Mouse (Mus musculus) bone marrow macrophage, adult 2 months (primary cell): ENCODE measurements around the gene Zxdc. TPM values are rescaled to one million over a fixed set of nuclear protein-coding genes. Genes with fewer than 3 reads are reported as not detected.
A peak's percentile ranks its signal among the peaks of the same experiment; 100 is the strongest.

ENCODE experiments used
- H3K27ac ChIP-seq: 2 replicates; pipeline ENCODE4 v1.5.1; 2012; ENCODE audit warnings: low read depth, low read length; ENCODE audit not compliant: insufficient read depth
- H3K4me1 ChIP-seq: 2 replicates; pipeline ENCODE4 v1.6.1; 2012; ENCODE audit warnings: low read length; ENCODE audit not compliant: control insufficient read depth, insufficient read depth
- H3K4me3 ChIP-seq: 2 replicates; pipeline ENCODE4 v1.5.1; 2012; ENCODE audit warnings: mild to moderate bottlenecking, low read length, moderate library complexity; ENCODE audit not compliant: insufficient read depth
- CTCF ChIP-seq: IDR thresholded peaks from 2 replicates; pipeline ENCODE4 v1.5.1; 2012; ENCODE audit warnings: low read depth, mild to moderate bottlenecking, low read length, moderate library complexity
- POLR2A ChIP-seq: IDR thresholded peaks from 2 replicates; pipeline ENCODE4 v1.6.1; 2012; ENCODE audit warnings: mild to moderate bottlenecking, low read depth, low read length, borderline replicate concordance
- polyA plus RNA-seq: library from polyadenylated mRNA; stranded (reverse); fragments of >200 nt; gene quantifications from 2 replicates; pipeline ENCODE4 v1.2.4, GENCODE M21; 2012; ENCODE audit not compliant: missing spikeins, insufficient read depth, insufficient read length

Zxdc gene
- polyA plus RNA-seq = 9.7 and 12.2 TPM in 2 replicates

GRCm38 (mm10) chr6:90368976-90369724 lies at the start of gene Zxdc:
Zxdc (plus strand) TSS chr6:90369492.
- peaks cover 15% of the 10 kb centered on the region for H3K4me1 ChIP-seq
- peak within 1 kb of the TSS; percentile 49 for H3K27ac ChIP-seq
- TF ChIP-seq POLR2A (peak; percentile 36; the same call in 1 of the 2 replicates), CTCF (no peak)
- H3K4me3 ChIP-seq = peak within 1 kb of the TSS; percentile 89

DNA sequence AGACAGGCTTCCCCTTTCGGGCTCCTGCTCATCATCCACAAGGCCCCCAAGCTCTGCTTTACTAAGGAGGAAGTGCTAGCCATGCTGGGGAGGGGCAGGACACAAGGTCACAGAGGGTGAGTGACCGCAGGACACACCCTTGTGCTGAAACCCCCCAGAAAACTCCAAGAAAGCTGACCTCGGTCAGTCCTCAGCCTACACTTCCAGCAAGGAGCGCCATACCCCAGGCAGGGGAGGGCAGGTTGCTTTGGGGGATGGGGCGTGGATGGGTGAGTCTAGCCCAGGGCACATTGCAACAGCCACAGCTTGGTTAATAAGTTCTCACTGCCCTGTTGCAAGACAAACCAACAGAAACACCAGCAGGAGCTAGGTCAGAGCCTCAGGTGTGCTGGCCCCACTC lies 48.9 kb upstream of the Zxdc start:
- no peak for TF ChIP-seq POLR2A
- H3K4me3 ChIP-seq = no peak overlapping the region
- no peaks in the 10 kb centered on the region for H3K4me1 ChIP-seq
- no peak overlapping the region for H3K27ac ChIP-seq

- Histone ChIP-seq H3K4me3 (no peak overlapping the region), H3K4me1 (no peaks in the 10 kb centered on the region), H3K27ac (no peak overlapping the region)
- TF ChIP-seq POLR2A (no peak), CTCF (no peak)
Measured at GRCm38 (mm10) chr6:90321811-90322210, 47.5 kb upstream of the Zxdc start.

- H3K4me1 ChIP-seq = no peaks in the 10 kb centered on the region
- H3K27ac ChIP-seq = no peak overlapping the region
- H3K4me3 ChIP-seq = no peak overlapping the region
- TF ChIP-seq POLR2A (no peak), CTCF (no peak)
Measured at GRCm38 (mm10) chr6:90324026-90324425, 45.3 kb upstream of the Zxdc start.

- peak overlapping the region; percentile 40 for H3K4me3 ChIP-seq
Measured at GRCm38 (mm10) chr6:90324463-90324862, 44.8 kb upstream of the Zxdc start.

DNA sequence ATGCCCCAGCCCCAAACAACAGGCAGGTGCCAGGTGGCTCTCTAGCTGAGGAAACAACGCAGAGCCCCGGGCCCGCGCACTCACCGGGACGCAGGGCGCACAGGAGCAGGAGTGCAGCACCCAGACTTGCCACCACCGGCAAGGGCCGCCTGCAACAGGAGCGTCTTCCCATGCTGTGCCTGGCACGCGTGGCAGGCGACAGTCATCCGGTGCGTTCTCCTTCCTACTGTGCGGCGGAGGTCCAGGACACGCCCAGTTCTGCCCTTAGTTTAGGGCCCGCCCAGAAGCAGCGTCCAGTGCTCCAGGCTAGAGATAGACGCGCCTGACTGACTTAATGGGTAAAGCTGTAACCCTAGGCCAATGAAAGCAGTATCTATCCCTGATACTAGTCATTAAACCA lies 44.3 kb upstream of the Zxdc start, which contains the start of gene Chst13:
TSS of gene Chst13 (minus strand) at position 195 of the 400 bp plus-strand sequence.
- TF ChIP-seq CTCF = no peak
- no peak for TF ChIP-seq POLR2A
- Histone ChIP-seq H3K27ac (no peak within 1 kb of the TSS), H3K4me1 (no peaks in the 10 kb centered on the region), H3K4me3 (peak within 1 kb of the TSS; percentile 40)

More at GRCm38 (mm10) chr6:90324463-90324862, 44.8 kb upstream of the Zxdc start:
- TF ChIP-seq CTCF (no peak), POLR2A (no peak)
- Histone ChIP-seq H3K27ac (no peak overlapping the region), H3K4me1 (no peaks in the 10 kb centered on the region)

- H3K27ac ChIP-seq = no peak overlapping the region
- no peaks in the 10 kb centered on the region for H3K4me1 ChIP-seq
- H3K4me3 ChIP-seq = no peak overlapping the region
- TF ChIP-seq POLR2A (no peak), CTCF (no peak)
Measured at GRCm38 (mm10) chr6:90327670-90328069, 41.6 kb upstream of the Zxdc start.

- no peak overlapping the region for H3K27ac ChIP-seq
- no peak overlapping the region for H3K4me3 ChIP-seq
- no peak for TF ChIP-seq POLR2A
- TF ChIP-seq CTCF = no peak
- no peaks in the 10 kb centered on the region for H3K4me1 ChIP-seq
Measured at GRCm38 (mm10) chr6:90329953-90330352, 39.3 kb upstream of the Zxdc start.

- Histone ChIP-seq H3K4me3 (no peak within 1 kb of the TSS), H3K27ac (no peak within 1 kb of the TSS), H3K4me1 (no peaks in the 10 kb centered on the region)
- TF ChIP-seq POLR2A = no peak
- TF ChIP-seq CTCF = no peak
Measured at GRCm38 (mm10) chr6:90332561-90333425, 36.5 kb upstream of the Zxdc start, which contains the start of gene Uroc1. Uroc1 (plus strand) TSS chr6:90333284.
